ENCODE assay signal across 8 mouse cellular contexts in genomic region chr8:3587391-3588257, GRCm38 (mm10). TPM values are rescaled to one million over a fixed set of nuclear protein-coding genes. Genes with fewer than 3 reads are reported as not detected.
DNase-seq lines count a peak whose midpoint lies in the region; ATAC-seq and TF ChIP-seq lines count a peak whose summit lies in the region.

No protein-coding gene starts in this region.

- no peaks in the 10 kb centered on the region for H3K36me3 ChIP-seq in ES-E14 (ENCODE audit: control insufficient read depth, insufficient read depth, low read length, poor library complexity, severe bottlenecking)
- H3K36me3 ChIP-seq in embryonic facial prominence, embryonic 13.5 days = no peaks in the 10 kb centered on the region
- no peaks in the 10 kb centered on the region for H3K36me3 ChIP-seq in hindbrain, embryonic 13.5 days

- in situ Hi-C loops in ES-E14 (cut with MboI; ENCODE audit: low sequenced_read_pairs in 2 of 2, unreplicated experiment in 2 of 2) = no loop called here

- H3K4me3 ChIP-seq in ES-E14 (ENCODE audit: insufficient read depth in 1 of 2, low read depth in 1 of 2, low read length in 2 of 2, poor library complexity in 1 of 2, severe bottlenecking in 1 of 2) = peak overlapping the region; percentile 80 to 90
- H3K4me3 ChIP-seq in bone marrow macrophage, adult 2 months (ENCODE audit: insufficient read depth, low read length) = peak overlapping the region; percentile 59
- peak overlapping the region; percentile 74 for H3K4me3 ChIP-seq in embryonic facial prominence, embryonic 13.5 days
- H3K4me3 ChIP-seq in hindbrain, embryonic 13.5 days = peak overlapping the region; percentile 86

- DNase-seq in ES-E14 (ENCODE audit: low read depth, low spot score) = no peak
- DNase-seq in layer of hippocampus, postnatal 36 days = peak; percentile 58 to 64
- DNase-seq in lung, postnatal 14 days = peak; percentile 71
- DNase-seq in right cerebral cortex, postnatal 10 days (ENCODE audit: low spot score in 2 of 2) = peak; percentile 84 to 85
- DNase-seq in gastrocnemius, postnatal 10 days = no peak

- H3K9ac ChIP-seq in ES-E14 (ENCODE audit: insufficient read depth, low read depth, low read length, poor library complexity, severe bottlenecking) = peak overlapping the region; percentile 88
- H3K9ac ChIP-seq in embryonic facial prominence, embryonic 13.5 days = peak overlapping the region; percentile 78
- H3K9ac ChIP-seq in hindbrain, embryonic 13.5 days = peak overlapping the region; percentile 88

- TF ChIP-seq CTCF in bone marrow macrophage, adult 2 months (IDR thresholded peaks at IDR 0.05; ENCODE audit: low read depth, low read length) = no peak

- 0% methylated on average over 75 of the region's 77 CpGs for WGBS in embryonic facial prominence, embryonic 13.5 days
- under 1% methylated on average over 67 of the region's 77 CpGs for WGBS in hindbrain, embryonic 13.5 days

- TF ChIP-seq POLR2A in bone marrow macrophage, adult 2 months (IDR thresholded peaks at IDR 0.05; ENCODE audit: borderline replicate concordance, low read depth, low read length) = no peak

- H3K27ac ChIP-seq in ES-E14 (ENCODE audit: insufficient read depth, low read depth, low read length, poor library complexity, severe bottlenecking) = peak overlapping the region; percentile 59; the same call in 1 of the 2 replicates
- H3K27ac ChIP-seq in bone marrow macrophage, adult 2 months (ENCODE audit: insufficient read depth, low read depth, low read length) = no peak overlapping the region
- H3K27ac ChIP-seq in embryonic facial prominence, embryonic 13.5 days = peak overlapping the region; percentile 57
- peak overlapping the region; percentile 93 for H3K27ac ChIP-seq in hindbrain, embryonic 13.5 days

- ATAC-seq in embryonic facial prominence, embryonic 13.5 days (ENCODE audit: insufficient number of reproducible peaks, insufficient read depth, low FRiP score, low TSS enrichment, low read depth) = peak; percentile 80
- ATAC-seq in hindbrain, embryonic 13.5 days (ENCODE audit: low FRiP score) = peak; percentile 82

- H3K9me3 ChIP-seq in ES-E14 (ENCODE audit: control insufficient read depth, insufficient read depth, low read depth, low read length) = no peaks in the 10 kb centered on the region
- no peaks in the 10 kb centered on the region for H3K9me3 ChIP-seq in embryonic facial prominence, embryonic 13.5 days
- no peaks in the 10 kb centered on the region for H3K9me3 ChIP-seq in hindbrain, embryonic 13.5 days

- H3K4me2 ChIP-seq in embryonic facial prominence, embryonic 13.5 days = peak overlapping the region; percentile 93
- peak overlapping the region; percentile 67 for H3K4me2 ChIP-seq in hindbrain, embryonic 13.5 days

- 0 out of 4 replicates have a peak, but pooled peaks cover 0 to 2% of the 10 kb centered on the region in 2 experiments for H3K4me1 ChIP-seq in ES-E14 (ENCODE audit: control insufficient read depth in 2 of 2, insufficient read depth in 2 of 2, low read length in 2 of 2, poor library complexity in 1 of 2)
- H3K4me1 ChIP-seq in bone marrow macrophage, adult 2 months (ENCODE audit: control insufficient read depth, insufficient read depth, low read length) = no peaks in the 10 kb centered on the region
- H3K4me1 ChIP-seq in embryonic facial prominence, embryonic 13.5 days = peaks cover 9% of the 10 kb centered on the region
- H3K4me1 ChIP-seq in hindbrain, embryonic 13.5 days (replicated peaks) = peaks cover 8% of the 10 kb centered on the region

- peaks cover 6% of the 10 kb centered on the region for H3K27me3 ChIP-seq in embryonic facial prominence, embryonic 13.5 days
- no peaks in the 10 kb centered on the region for H3K27me3 ChIP-seq in hindbrain, embryonic 13.5 days

TF ChIP-seq in ES-E14, 5 proteins besides CTCF, POLR2A, EP300 and RAD21:
- peak; percentile 34; the same call in 1 of the 2 replicates for TF ChIP-seq HCFC1 (IDR thresholded peaks at IDR 0.05; ENCODE audit: borderline replicate concordance, insufficient read depth, low read length)
- TF ChIP-seq CHD2 (IDR thresholded peaks at IDR 0.05; ENCODE audit: low read depth, low read length) = no peak

RNA-seq across cellular contexts. Expression of gene Camsap3, which starts 0.5 kb away (rescaled TPM):
- 22.4 and 36.8 TPM in 2 replicates for total RNA-seq in ES-E14 (2012; rRNA removed)
- 3.1 and 5.5 TPM in 2 replicates for polyA plus RNA-seq in bone marrow macrophage, adult 2 months (2012; ENCODE audit: insufficient read depth, insufficient read length, missing spikeins)
- polyA plus RNA-seq in embryonic facial prominence, embryonic 13.5 days (2015; fragmentation: Nextera tagmentation; extraction: Ambion mirVana) = 8.1 and 9.0 TPM in 2 replicates
- polyA plus RNA-seq in hindbrain, embryonic 13.5 days (2015; fragmentation: Nextera tagmentation; extraction: Ambion mirVana) = 37.0 and 38.2 TPM in 2 replicates
- total RNA-seq in layer of hippocampus, postnatal 36 days (2021) = 10 to 100 TPM; 34.4 to 41.0 TPM
- 1 to 10 TPM in 1 of 2 experiments, under 1 TPM in 1; 0.97 to 1.5 TPM for total RNA-seq in gastrocnemius, postnatal 10 days (2021)

RNA-seq across cellular contexts. Expression of gene C330021F23Rik, which starts 19.8 kb away (rescaled TPM):
- total RNA-seq in ES-E14 (2012; rRNA removed) = 4.5 and 4.6 TPM in 2 replicates
- not detected in 2 replicates for polyA plus RNA-seq in bone marrow macrophage, adult 2 months (2012; ENCODE audit: insufficient read depth, insufficient read length, missing spikeins)
- polyA plus RNA-seq in embryonic facial prominence, embryonic 13.5 days (2015; fragmentation: Nextera tagmentation; extraction: Ambion mirVana) = 0.48 and 0.76 TPM in 2 replicates
- polyA plus RNA-seq in hindbrain, embryonic 13.5 days (2015; fragmentation: Nextera tagmentation; extraction: Ambion mirVana) = 0.36 and 0.62 TPM in 2 replicates
- total RNA-seq in layer of hippocampus, postnatal 36 days (2021) = not detected
- total RNA-seq in gastrocnemius, postnatal 10 days (2021) = under 1 TPM in 1 of 2 experiments, not detected in 1; 0.21 TPM

RNA-seq across cellular contexts. Expression of gene Xab2, which starts 33.5 kb away (rescaled TPM):
- 76.0 and 78.9 TPM in 2 replicates for total RNA-seq in ES-E14 (2012; rRNA removed)
- polyA plus RNA-seq in bone marrow macrophage, adult 2 months (2012; ENCODE audit: insufficient read depth, insufficient read length, missing spikeins) = 32.3 and 36.4 TPM in 2 replicates
- 59.2 and 62.2 TPM in 2 replicates for polyA plus RNA-seq in embryonic facial prominence, embryonic 13.5 days (2015; fragmentation: Nextera tagmentation; extraction: Ambion mirVana)
- 52.1 and 55.5 TPM in 2 replicates for polyA plus RNA-seq in hindbrain, embryonic 13.5 days (2015; fragmentation: Nextera tagmentation; extraction: Ambion mirVana)
- total RNA-seq in layer of hippocampus, postnatal 36 days (2021) = 10 to 100 TPM; 35.6 to 37.6 TPM
- total RNA-seq in gastrocnemius, postnatal 10 days (2021) = 10 to 100 TPM; 14.9 to 16.4 TPM

RNA-seq across cellular contexts. Expression of gene Pet100, which starts 33.7 kb away (rescaled TPM):
- 97.6 and 110 TPM in 2 replicates for total RNA-seq in ES-E14 (2012; rRNA removed)
- polyA plus RNA-seq in bone marrow macrophage, adult 2 months (2012; ENCODE audit: insufficient read depth, insufficient read length, missing spikeins) = 116 and 153 TPM in 2 replicates
- 100 and 112 TPM in 2 replicates for polyA plus RNA-seq in embryonic facial prominence, embryonic 13.5 days (2015; fragmentation: Nextera tagmentation; extraction: Ambion mirVana)
- 116 and 122 TPM in 2 replicates for polyA plus RNA-seq in hindbrain, embryonic 13.5 days (2015; fragmentation: Nextera tagmentation; extraction: Ambion mirVana)
- total RNA-seq in layer of hippocampus, postnatal 36 days (2021) = 10 to 100 TPM; 84.7 to 95.6 TPM
- total RNA-seq in gastrocnemius, postnatal 10 days (2021) = 10 to 100 TPM; 76.0 to 76.5 TPM

RNA-seq across cellular contexts. Expression of gene Pcp2, which starts 37.7 kb away (rescaled TPM):
- total RNA-seq in ES-E14 (2012; rRNA removed) = 0.79 and 0.89 TPM in 2 replicates
- not detected in 2 replicates for polyA plus RNA-seq in bone marrow macrophage, adult 2 months (2012; ENCODE audit: insufficient read depth, insufficient read length, missing spikeins)
- polyA plus RNA-seq in embryonic facial prominence, embryonic 13.5 days (2015; fragmentation: Nextera tagmentation; extraction: Ambion mirVana) = 0.56 and 0.72 TPM in 2 replicates
- polyA plus RNA-seq in hindbrain, embryonic 13.5 days (2015; fragmentation: Nextera tagmentation; extraction: Ambion mirVana) = 0.23 and 0.45 TPM in 2 replicates
- 1 to 10 TPM; 1.1 to 1.9 TPM for total RNA-seq in layer of hippocampus, postnatal 36 days (2021)
- not detected for total RNA-seq in gastrocnemius, postnatal 10 days (2021)

Comparison
In these comparisons a context has a peak if more than half of its experiments do, and no peak if none do; other contexts are left out.
1. DNase-seq: peak in layer of hippocampus, postnatal 36 days (2 of 2), lung, postnatal 14 days (single experiment) and right cerebral cortex, postnatal 10 days (2 of 2); none in ES-E14 (single experiment) and gastrocnemius, postnatal 10 days (single experiment).
2. Peak in every context shown above with its lines, with median percentiles within 50 percentile points of each other: H3K4me3 ChIP-seq and H3K9ac ChIP-seq.